Mouse (Mus musculus): ENCODE measurements around the gene Ednra. TPM values are rescaled to one million over a fixed set of nuclear protein-coding genes. Genes with fewer than 3 reads are reported as not detected.

Ednra gene
- total RNA-seq (2014; fragmentation: Nextera tagmentation) (not detected in 2 replicates), total RNA-seq (2017) (not detected in 2 replicates)

DNA sequence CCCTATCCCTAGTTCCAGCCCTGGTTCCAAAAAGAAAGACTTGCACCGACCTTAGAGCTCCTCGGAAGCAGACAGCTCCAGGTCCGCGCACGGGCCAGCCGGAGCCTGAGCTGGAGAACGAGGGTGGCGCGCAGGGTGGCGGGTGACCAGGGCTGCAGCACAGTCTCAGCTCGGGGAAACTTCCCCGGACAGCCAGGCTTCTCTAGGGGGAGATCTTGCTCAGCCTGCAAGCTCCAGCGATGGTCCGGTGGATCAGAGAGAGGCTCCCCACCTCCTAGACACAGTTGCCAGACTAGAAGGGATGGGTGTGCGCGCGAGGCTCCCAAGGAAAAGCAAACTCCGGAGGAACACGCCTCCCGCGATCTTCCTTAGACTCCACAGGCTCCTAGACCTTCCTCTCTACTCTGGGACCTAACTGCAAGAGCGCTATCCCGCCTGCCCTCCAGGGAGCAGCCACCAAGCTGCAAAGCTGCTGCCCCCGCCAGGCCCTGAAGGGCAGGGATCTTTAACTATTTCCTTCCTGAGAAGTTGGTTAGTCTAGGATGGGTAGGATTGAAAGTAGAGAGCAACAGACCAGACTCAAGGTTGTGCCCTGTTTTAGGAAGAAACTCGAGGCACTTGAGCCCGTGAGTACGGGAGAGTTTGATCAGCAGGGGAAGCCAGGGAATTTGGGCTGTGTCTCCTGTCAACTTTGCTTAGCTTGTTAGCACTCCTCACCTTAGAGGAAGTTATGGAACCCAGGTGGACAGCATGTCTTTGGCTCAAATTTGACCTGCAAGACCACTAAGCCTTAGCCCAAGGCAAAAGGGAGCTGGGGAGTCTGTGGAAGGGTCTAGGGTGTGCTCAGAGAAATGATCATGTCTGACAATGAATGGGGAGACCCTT, at the start of gene Ednra:
Gene Ednra, minus strand, starts transcription at position 419 of the 885 bp plus-strand sequence.
- ATAC-seq (replicated peaks; ENCODE audit: low FRiP score, low TSS enrichment, poor library complexity, severe bottlenecking): no peak

DNA sequence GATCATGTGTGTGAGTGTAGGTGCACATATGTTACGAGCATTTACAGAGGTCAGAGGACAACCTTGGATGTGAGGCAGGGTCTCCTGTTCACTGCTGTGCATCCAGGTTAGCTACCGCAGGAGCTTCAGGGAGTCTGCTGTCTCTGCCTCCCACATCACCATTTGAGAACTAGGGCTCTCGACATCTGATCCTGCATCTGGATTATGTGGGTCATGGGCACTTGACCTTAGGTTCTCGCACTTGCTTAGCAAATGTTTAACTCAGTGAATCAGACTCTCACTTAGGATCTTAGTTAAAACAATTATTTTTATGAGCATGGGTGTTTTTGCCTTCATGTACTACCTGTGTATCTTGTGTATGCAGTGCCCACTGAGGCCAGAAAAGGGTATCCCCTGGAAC, 49.6 kb upstream of the Ednra start:
- no peak for ATAC-seq (replicated peaks; ENCODE audit: low FRiP score, low TSS enrichment, poor library complexity, severe bottlenecking)

- ATAC-seq (replicated peaks; ENCODE audit: low FRiP score, low TSS enrichment, poor library complexity, severe bottlenecking): no peak
Observed at GRCm38 (mm10) chr8:77773256-77773655, 49.0 kb upstream of the Ednra start.

DNA sequence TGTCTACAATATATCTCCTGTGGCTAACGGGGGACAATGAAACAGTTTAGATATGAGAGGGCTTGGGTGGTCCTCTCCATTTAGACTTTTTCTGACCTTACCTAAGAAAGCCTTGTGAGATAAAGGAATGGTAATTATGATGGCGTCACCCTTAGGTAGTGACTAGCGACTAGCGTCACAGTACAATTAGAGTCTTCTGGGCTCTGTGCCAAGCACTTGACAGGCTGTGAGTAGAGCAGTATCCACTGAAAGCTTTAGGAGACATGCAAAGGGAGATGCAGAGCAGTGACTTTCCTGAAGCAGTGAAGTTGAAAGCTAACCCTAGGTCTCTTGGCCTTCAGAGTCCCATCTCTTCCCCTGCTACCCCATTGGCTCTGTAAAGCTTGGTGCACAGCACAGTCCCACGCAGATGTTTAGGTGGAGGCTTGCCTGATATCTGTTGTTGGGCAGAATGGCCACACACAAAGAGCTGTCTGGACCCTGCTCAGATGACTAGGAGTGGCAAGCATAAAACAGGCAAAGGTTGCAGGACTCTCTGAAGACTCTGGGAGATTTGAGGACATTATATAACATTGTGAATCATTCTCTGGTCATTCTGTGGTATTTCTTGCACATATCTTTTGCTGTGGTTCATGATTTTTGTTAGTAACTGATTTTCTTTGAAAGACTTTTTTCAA, 48.1 kb upstream of the Ednra start:
- no peak for ATAC-seq (replicated peaks; ENCODE audit: low FRiP score, low TSS enrichment, poor library complexity, severe bottlenecking)

GRCm38 (mm10) chr8:77770966-77771365, 46.7 kb upstream of the Ednra start:
- no peak for ATAC-seq (replicated peaks; ENCODE audit: low FRiP score, low TSS enrichment, poor library complexity, severe bottlenecking)

DNA sequence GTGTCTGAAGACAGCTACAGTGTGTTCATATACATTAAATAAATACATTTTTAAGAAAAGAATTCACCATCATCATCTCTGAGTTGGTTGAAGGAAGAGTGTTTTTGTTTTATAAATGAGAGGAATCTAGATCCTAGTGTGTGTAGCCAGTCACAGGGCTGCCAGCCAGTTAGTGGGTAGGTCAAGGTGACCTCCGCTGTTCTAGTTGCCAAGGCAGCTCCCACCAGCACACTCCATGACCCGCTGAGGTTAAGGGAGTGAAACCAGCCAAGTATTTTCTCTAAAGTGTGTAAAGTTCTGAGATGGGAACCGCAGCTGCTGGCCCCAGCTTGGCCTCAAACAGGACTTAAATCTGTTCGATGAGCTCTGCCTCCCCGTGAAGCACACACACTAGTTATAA, 44.7 kb upstream of the Ednra start:
- ATAC-seq (replicated peaks; ENCODE audit: low FRiP score, low TSS enrichment, poor library complexity, severe bottlenecking): no peak

GRCm38 (mm10) chr8:77764253-77764652, 40.0 kb upstream of the Ednra start:
- no peak for ATAC-seq (replicated peaks; ENCODE audit: low FRiP score, low TSS enrichment, poor library complexity, severe bottlenecking)

DNA sequence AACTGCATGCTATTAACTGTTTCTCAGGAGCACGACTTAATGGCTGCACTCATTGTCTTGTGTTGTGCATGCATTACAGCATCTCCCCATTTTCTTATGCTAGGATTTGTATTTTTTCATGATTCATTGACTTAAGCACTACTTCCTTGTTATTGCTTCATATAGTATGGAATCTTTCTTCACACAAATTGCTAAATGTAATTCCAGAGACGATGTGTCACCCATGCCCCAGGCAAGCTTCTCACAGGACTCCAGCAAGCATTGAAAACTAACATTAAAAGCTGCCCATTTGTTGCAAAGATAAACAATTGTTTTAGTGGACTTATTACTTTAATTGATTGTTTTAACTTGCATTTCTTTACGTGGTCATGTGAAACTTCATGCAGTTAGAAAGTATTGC, 38.7 kb upstream of the Ednra start:
- ATAC-seq (replicated peaks; ENCODE audit: low FRiP score, low TSS enrichment, poor library complexity, severe bottlenecking): no peak

DNA sequence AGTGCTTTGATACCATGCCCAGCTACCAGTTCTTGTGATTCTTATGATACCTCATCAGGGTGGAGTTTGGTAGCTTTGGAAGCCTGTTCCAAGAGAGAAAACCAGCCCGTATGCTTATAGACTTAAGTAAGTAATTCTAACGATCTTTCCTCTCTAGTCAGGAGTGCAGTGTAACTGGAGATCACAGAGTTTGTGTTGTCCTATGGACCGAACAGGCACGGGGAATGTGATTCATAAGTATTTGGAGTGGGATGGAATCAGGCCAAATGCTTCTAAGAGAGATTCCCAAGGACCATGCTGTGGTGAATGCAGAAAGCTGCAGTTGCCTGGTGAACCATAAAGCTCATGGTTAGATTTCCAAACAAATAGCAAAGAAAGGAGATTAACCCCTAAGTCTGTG, 31.2 kb upstream of the Ednra start:
- no peak for ATAC-seq (replicated peaks; ENCODE audit: low FRiP score, low TSS enrichment, poor library complexity, severe bottlenecking)

- ATAC-seq (replicated peaks; ENCODE audit: low FRiP score, low TSS enrichment, poor library complexity, severe bottlenecking): no peak
Observed at GRCm38 (mm10) chr8:77753796-77754195, 29.5 kb upstream of the Ednra start.

- ATAC-seq (replicated peaks; ENCODE audit: low FRiP score, low TSS enrichment, poor library complexity, severe bottlenecking): no peak
Observed at GRCm38 (mm10) chr8:77752041-77752440, 27.8 kb upstream of the Ednra start.

GRCm38 (mm10) chr8:77750407-77750806, 26.1 kb upstream of the Ednra start:
- no peak for ATAC-seq (replicated peaks; ENCODE audit: low FRiP score, low TSS enrichment, poor library complexity, severe bottlenecking)

GRCm38 (mm10) chr8:77744476-77744875, 20.2 kb upstream of the Ednra start:
- no peak for ATAC-seq (replicated peaks; ENCODE audit: low FRiP score, low TSS enrichment, poor library complexity, severe bottlenecking)

DNA sequence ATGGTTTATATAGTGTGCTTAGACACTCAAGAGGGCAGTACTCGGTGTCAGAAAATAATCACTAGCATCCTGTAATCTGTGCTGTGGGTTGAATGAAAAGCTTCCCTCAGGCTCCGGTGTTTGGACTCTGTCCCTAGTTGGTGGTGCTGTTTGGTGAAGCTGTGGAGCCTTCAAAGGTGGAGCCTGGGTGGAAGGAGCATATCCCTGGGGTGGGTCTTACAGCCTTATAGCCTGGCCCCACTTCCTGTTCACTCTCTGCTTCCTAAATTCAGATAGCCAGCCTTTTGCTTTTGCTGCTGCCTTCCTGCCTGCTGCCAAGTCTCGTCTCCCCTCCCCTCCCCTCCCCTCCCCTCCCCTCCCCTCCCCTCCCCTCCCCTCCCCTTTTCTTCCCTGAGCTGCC, 18.1 kb upstream of the Ednra start:
- no peak for ATAC-seq (replicated peaks; ENCODE audit: low FRiP score, low TSS enrichment, poor library complexity, severe bottlenecking)

DNA sequence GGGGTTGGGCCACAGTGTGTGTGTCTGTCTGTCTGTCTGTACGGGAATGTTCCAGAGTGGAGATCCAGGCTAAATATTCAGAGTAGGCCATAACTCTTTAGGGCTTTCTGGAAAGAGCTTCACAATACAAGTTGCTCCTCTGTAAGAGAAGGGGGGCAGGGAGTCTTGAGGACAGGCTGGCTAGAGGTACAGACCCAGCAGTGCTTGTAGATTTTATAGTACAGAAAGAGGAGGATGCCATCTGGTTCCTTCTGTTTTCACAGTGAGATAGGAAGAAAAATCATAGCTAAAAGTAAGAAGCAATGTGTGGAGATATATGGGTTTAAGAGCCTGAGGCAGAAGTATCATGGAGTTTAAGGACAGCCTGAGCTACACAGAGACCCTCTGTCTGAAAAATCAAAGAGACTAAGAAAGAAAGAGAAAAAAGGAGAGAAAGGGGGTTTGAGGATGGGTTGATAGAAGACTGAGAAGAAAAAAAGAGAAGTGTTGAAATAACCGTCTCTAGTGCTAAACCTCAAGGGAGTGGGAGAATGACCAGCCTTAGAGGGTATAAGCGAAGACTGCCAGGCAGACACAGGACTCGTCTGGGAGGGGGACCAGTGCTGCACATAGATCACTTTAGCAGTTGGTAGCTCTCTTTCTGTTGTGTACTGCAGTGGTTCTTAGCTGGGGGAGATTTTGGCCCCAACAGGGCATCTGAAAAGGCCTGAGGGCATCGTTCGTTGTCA, 16.9 kb upstream of the Ednra start:
- no peak for ATAC-seq (replicated peaks; ENCODE audit: low FRiP score, low TSS enrichment, poor library complexity, severe bottlenecking)

DNA sequence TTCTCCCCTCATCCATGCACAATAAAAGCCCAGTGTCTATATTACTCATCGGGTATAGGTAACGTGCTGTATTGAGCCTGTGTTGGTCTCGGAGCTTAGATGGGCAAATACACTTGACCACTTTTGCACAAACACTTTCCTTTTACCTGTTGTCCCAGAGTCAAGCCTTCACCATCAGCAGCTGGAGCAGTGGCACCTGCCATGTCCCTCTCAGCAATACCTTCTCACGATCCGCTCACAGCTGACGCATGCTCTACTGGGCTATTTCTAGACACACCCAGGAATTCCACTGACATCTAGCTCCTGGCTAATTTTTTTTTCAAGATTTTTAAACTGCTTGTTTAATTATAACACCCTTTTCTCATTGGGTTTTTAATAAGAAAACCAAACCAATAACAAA, 14.2 kb upstream of the Ednra start:
- ATAC-seq (replicated peaks; ENCODE audit: low FRiP score, low TSS enrichment, poor library complexity, severe bottlenecking): no peak

GRCm38 (mm10) chr8:77737327-77737726, 13.1 kb upstream of the Ednra start:
- no peak for ATAC-seq (replicated peaks; ENCODE audit: low FRiP score, low TSS enrichment, poor library complexity, severe bottlenecking)

DNA sequence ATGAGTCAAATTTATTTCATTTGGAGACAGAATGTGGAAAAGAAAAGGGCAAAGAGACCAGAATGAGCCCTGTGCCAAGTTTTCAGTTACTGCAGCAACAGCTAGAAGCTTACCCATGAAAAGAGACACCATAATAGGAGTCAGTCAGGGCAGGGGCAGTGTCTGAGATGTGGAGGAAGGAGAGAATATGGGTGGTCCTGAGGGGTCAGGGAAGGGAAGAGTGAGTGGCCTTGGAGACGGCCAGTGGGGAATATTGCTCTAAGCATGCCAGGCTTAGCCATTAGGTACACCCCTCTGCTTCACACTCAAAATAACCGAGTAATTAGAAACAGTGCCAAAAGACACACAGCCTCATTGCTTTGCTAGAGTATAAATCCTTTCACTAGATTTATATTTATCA, 9.5 kb upstream of the Ednra start:
- ATAC-seq (replicated peaks; ENCODE audit: low FRiP score, low TSS enrichment, poor library complexity, severe bottlenecking): no peak

GRCm38 (mm10) chr8:77732964-77733363, 8.7 kb upstream of the Ednra start:
- no peak for ATAC-seq (replicated peaks; ENCODE audit: low FRiP score, low TSS enrichment, poor library complexity, severe bottlenecking)

DNA sequence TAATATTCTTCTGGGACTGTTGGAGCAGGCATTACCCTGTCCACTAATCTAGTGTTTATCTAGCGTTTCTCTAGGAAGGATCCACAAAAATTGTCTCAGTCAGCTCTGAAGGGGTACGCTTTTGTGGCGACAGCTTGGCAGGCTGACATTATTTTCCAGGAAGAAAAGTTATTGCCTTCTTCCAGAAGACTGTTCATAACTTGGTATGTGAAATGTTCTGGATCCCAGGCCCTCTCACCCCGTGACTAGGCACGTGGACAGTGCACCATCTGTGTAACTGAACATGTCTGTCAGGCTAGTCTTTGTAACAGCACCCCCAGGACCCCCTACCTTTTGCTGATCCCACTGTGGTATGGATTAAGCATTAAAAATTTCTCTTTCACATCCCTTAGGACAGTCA, 1.1 kb upstream of the Ednra start:
- no peak for ATAC-seq (replicated peaks; ENCODE audit: low FRiP score, low TSS enrichment, poor library complexity, severe bottlenecking)

Measured in megakaryocyte-erythroid progenitor cell, adult 5-6 weeks (primary cell).